Mouse (Mus musculus) frontal cortex, adult 2 months (tissue): ENCODE results near the gene Cenpe. TPM values are rescaled to one million over a fixed set of nuclear protein-coding genes. Genes with fewer than 3 reads are reported as not detected.

Experiments used
- polyA plus RNA-seq: library from polyadenylated mRNA; depleted of rRNA; stranded (reverse); fragments of >200 nt; gene quantifications from 2 replicates; pipeline ENCODE4 v1.2.3, GENCODE M21; 2012; rRNA removed

The Cenpe gene
- polyA plus RNA-seq, 1 experiment = 0.86 TPM

Other genes with a start within 250 kb of the Cenpe start
- gene Bdh2, start 68.7 kb downstream of the Cenpe start, polyA plus RNA-seq = 2.7 and 4.0 TPM in 2 replicates
- 2.5 and 3.6 TPM in 2 replicates for gene Slc9b2, start 95.2 kb downstream of the Cenpe start, polyA plus RNA-seq
- 0.36 and 0.99 TPM in 2 replicates for gene Slc9b1, start 135.5 kb downstream of the Cenpe start, polyA plus RNA-seq
- 43.7 and 47.3 TPM in 2 replicates for gene Cisd2, start 211.4 kb downstream of the Cenpe start, polyA plus RNA-seq
- 166 and 187 TPM in 2 replicates for gene Ube2d3, start 225.6 kb downstream of the Cenpe start, polyA plus RNA-seq